Mouse (Mus musculus): ENCODE results near the gene Lpar1. TPM values are rescaled to one million over a fixed set of nuclear protein-coding genes. Genes with fewer than 3 reads are reported as not detected.

Lpar1 gene
- total RNA-seq, 4 experiments from 2014 or later: 4.4 to 9.5 (median 8.5) TPM

DNA sequence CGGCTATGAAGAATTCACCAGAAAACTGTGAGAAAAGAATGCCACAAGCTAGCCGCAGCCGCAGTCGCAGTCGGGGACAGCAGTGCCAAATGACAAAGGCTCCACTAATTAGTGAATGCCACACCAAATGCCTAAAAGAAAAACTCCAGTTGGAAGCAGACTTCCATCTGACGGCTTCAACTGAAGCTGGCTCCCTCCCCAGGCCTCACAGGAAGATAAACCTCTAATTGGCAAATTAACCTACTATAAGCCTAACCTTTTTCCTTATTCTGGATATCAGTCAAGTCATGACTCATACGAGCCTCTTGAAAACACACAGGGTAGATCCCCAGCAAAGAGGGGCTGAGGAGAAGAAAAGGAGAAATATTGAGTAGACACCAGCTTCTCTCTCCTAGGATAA is 44.9 kb downstream of the Lpar1 start:
- no peak for DNase-seq (ENCODE audit: low spot score in 2 of 2)

- DNase-seq (ENCODE audit: low spot score in 2 of 2): no peak
These were observed 46.2 kb downstream of the Lpar1 start for GRCm38 (mm10) chr4:58507536-58507935.

GRCm38 (mm10) chr4:58506539-58507527 is 46.9 kb downstream of the Lpar1 start:
- no peak for DNase-seq (ENCODE audit: low spot score in 2 of 2)

DNA sequence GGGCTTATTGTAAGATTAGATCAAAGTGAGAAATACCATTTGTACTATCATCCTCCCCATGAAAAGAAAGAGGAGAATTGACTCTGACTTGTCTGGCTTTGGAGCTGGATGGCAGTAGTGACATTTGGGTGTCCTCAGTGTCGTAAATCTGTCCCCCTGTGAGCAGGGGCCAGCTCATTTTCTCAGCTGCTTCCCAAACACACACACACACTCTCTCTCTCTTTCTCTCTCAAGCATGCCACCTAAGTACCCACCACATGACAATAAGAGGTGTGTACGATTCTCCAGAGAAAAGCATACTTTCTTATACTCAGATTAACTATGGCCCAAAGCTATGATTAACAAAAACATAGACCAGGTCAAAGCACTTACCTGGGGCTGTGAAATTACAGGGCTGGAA is 49.4 kb downstream of the Lpar1 start:
- DNase-seq (ENCODE audit: low spot score in 2 of 2): no peak

DNA sequence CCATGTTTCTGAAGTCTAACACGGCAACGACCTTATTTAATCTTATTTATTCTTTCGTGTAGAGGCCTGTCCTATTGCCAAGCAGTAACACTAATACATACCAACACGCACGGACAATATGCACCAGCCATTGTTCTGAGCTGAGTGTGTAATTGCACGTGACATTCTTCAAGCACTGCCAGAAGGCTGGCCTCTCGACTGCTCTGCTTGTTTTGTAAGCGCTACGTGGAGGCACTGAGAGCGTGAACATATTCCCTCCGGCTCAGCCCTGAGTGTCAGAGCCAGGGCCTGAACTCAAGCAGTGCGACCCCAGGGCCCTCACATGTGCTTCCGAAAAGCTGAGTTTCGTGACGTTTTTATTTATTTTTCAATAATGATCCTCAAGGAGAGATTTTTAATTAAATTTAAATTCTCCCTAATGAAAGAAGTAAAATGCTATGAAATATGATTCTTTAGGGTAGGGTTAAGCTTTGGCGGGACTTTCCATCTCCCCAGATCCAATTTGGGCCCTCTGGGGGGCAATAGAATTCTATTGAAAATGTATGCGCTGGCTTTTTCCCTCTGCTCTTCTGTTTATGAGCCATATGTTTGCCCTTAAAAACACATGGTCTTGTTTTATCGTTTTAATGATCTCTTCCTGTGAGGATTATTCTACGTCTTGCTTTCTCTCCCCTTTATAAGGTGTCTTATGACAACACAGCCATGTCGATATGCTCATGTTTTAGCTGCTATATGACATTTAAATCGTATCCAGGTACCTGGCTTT is 52.5 kb downstream of the Lpar1 start:
- DNase-seq (ENCODE audit: low spot score in 2 of 2): no peak

DNA sequence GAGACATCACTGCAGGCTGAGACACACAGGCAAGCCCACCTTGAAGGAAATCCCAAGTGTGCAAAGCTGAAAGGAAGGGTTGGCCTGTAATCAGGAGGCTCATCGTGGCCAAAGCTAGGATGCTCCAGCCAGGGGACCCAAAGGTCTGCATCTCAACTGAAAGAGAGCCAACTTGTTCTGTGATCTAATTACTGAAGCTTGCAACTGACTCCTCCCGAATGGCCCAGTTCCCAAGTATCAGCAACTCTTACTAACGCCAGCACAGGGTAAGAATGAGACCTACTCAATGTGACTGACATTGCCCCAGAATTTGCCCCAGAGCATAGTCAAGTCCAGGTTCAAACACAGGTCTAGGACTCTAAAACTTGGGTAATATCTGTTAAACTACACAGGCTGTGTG is 53.9 kb downstream of the Lpar1 start:
- peak; percentile 12 to 23 for DNase-seq (ENCODE audit: low spot score in 2 of 2)

- no peak for DNase-seq (ENCODE audit: low spot score in 2 of 2)
These were observed 54.5 kb downstream of the Lpar1 start for GRCm38 (mm10) chr4:58499241-58499640.

- DNase-seq (ENCODE audit: low spot score in 2 of 2): no peak
These were observed 55.0 kb downstream of the Lpar1 start for GRCm38 (mm10) chr4:58498734-58499133.

DNA sequence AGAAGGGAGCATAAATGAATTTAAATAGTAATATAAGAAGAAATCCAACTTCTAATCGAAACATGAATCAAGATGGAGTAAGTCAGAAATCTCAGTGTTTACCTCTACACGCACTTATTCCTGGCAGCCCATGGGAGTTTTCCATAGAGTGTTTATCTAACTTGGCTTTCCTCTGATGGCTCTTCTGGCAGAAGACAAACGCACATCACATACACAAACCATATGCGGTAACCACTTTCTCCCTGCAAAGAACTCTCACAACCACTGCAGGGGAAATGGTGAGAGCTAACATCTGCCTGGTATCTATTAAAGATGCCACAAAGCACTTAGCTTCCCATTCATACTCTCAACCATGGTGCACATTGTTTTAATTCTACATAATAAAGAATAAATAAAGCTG is 56.4 kb downstream of the Lpar1 start:
- DNase-seq (ENCODE audit: low spot score in 2 of 2): no peak

GRCm38 (mm10) chr4:58496743-58497142 is 57.0 kb downstream of the Lpar1 start:
- no peak for DNase-seq (ENCODE audit: low spot score in 2 of 2)

GRCm38 (mm10) chr4:58491742-58492141 is 62.0 kb downstream of the Lpar1 start:
- no peak for DNase-seq (ENCODE audit: low spot score in 2 of 2)

GRCm38 (mm10) chr4:58490374-58490773 is 63.3 kb downstream of the Lpar1 start:
- DNase-seq (ENCODE audit: low spot score in 2 of 2): no peak

DNA sequence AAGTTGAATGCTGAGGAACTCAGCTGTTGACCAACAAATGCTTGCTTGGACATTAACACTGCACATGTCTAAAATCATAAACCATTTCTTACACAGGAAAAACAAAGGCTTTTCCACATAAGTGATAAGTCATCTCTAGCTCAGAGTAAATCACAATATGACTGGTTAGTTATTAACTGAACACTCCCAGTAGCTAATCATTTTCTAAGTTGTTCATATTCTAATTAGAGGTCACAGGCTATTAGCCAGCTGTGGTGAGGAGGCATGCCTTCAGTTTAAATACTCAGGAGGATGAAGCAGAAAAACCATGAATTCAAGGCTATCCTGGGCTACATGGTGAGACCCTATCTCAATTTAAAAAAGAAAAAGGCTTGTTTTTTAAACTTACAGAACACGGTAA is 75.1 kb downstream of the Lpar1 start:
- no peak for DNase-seq (ENCODE audit: low spot score in 2 of 2)

- DNase-seq (ENCODE audit: low spot score in 2 of 2): peak in 1 of 2 experiments; percentile 9
These were observed 76.0 kb downstream of the Lpar1 start for GRCm38 (mm10) chr4:58477691-58478090.

DNA sequence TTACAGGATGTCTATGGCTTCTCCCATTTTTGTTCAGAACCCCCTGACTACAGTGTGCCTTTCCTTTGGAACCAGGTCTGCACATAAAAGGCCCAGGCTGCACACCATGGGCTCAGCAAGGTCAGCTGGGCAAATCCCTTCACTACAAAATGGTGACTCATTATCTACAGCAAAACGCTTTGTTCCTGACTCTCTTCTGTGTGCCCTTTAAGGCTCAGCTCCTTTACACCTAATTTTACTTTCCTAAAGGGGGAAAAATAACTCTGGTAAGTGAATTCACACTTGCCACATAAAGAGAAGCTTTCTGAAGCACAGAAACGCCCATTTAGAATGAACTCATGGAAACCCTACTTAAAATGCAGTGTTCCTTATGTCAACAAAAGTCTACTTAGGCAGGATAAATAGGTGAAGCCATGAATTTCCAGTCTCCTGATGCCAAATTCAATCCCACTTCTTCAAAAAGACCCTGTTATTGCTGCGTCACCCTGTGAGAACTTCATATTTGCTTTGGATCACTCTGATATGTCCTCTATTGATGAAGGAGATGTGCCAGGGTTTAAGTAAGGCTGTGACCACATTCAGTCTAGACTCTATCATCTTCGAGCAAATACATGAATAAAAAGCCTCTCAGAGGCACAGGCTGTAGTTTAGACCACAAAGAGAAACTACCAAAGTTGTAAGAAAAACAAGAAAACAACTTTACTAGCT is 82.3 kb downstream of the Lpar1 start:
- DNase-seq (ENCODE audit: low spot score in 2 of 2): no peak

DNA sequence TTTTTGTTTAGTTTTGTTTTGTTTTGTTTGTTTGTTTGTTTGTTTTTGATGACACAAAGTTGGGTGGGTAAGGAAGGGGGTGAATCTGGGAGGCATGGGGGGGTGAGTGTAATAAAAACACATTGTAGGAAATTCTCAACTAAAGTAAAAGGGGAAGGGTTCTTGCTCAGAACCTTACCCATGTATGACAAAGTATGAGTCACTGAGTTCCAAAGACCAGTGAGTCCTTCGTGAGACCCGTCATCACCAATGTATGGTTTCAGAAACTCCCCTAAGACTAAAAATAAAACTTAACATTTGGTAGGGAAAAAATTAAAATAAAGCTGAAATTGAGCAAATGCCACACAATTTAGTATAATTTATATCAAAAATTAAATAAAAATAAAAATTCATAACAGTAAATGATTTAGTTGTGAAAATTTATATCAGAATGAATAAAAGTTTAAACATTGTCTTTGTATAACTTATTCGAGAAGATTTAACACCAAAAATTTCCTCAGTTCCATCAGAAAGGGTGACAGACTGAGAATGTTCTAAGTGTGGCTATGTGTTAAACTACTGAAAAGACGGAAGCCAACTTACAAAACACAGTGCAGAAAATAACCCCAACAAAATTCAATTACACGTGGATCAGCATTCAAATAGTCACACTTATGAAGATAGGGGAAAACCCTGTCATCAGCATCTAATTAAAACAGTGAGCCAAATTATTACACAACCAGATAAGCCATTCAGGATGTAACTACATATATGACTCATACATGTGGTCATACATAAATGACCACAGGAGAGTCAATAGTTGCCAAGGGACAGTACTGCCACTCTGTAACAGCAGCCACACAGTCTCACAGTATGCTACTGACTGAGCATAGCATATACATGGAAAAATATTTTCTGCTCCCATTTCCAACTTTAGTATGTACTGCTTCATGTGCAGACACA is 83.8 kb downstream of the Lpar1 start:
- DNase-seq (ENCODE audit: low spot score in 2 of 2): no peak

- DNase-seq (ENCODE audit: low spot score in 2 of 2): no peak
These were observed 84.7 kb downstream of the Lpar1 start for GRCm38 (mm10) chr4:58469035-58469434.

GRCm38 (mm10) chr4:58465586-58465985 is 88.1 kb downstream of the Lpar1 start:
- no peak for DNase-seq (ENCODE audit: low spot score in 2 of 2)

GRCm38 (mm10) chr4:58464390-58465164 is 89.1 kb downstream of the Lpar1 start:
- DNase-seq (ENCODE audit: low spot score in 2 of 2): no peak

DNA sequence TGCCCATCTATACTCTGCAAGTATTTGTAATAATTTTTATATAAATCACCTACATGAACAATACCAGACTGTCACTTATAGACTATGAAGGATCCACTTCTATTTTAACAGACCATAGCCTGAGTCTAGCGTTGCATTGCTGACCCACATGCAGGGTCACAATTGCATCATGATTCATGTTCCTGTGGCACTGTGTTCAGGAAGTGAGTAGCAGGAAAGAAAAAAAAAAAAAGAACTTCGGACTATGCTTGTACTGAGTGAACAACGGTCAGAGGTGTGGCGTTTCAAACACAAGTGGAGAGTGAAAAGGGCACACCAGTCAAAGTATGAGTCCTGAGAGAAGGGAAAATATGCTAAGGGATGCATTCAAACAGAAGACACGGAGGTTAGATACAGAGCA is 90.7 kb downstream of the Lpar1 start:
- no peak for DNase-seq (ENCODE audit: low spot score in 2 of 2)
